Mouse (Mus musculus): Measurements from ENCODE around the gene Zbtb17.

DNA sequence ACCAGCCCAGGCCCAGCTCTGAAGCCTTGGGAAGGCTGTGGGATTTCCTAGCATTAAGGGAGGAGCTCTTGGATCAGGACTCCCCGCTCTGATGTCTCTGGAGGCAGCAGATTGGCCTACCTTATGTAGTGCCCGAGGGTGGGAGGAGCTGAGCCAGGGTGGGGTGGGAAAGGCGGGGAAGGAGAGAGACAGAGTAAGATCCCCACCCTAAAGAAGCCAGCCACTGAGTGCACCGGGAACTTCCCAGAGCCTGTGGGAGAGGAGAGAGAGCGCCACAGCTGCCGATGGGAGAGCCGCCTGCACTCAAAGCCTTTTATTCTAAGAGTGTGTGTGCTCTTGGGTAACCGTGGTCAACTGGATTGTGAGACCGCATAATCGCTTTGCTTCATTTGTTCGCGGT is 16.6 kb downstream of the Zbtb17 start:
- TF ChIP-seq CTCF (IDR thresholded peaks at IDR 0.05; ENCODE audit: low read depth) (no peak), EP300 (IDR thresholded peaks at IDR 0.05; ENCODE audit: low read depth) (no peak)

Data from liver, postnatal 0 days (tissue).